Comparison of ENCODE assay signal across 9 mouse cellular contexts in the genomic region with DNA sequence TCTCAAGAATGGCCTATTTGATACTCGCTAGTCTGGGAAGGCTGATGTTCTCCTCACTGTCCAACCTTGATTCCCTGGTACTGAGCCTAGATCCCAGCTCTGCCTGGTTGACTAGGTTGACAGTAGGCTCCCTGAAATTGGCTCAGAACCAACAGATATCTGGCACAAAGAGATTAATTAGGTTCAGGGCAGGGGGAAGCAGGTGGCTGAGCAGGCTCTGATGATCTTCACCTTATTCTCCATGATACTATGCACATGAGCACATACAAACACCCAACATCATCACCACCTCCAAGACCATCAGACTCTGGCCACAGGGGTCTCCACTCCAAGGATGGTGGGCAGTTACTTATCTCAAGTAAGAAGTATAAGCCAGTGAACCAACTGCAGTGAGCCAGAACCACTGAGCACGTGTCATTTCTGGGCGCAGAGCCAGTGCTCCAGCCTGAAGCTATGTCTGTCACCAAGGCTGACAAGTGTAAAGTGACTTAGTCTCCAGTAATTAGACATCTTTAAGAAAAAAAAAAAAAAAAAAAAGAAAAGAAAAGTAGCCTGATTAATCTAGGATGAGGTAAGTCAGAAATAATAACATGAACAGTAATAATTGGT.
DNase-seq lines count a peak whose midpoint lies in the region; ATAC-seq lines count a peak whose summit lies in the region.
"Had no signal": no experiment of that assay in that cellular context is flagged by ENCODE, and none has a peak within 500 bp of the region (broad histone marks: within the 10 kb centered on the region; RNA-seq: fewer than 3 reads in every experiment).

No protein-coding gene starts in this region.

- 67% methylated on average over 3 of the region's 3 CpGs for WGBS in kidney, embryonic 14.5 days

- peak; percentile 61 for DNase-seq in kidney, adult 18-20 months
- DNase-seq in frontal cortex, postnatal 36 days (ENCODE audit: low spot score in 2 of 2), result peak; percentile 59 to 73
- peak; percentile 82 to 84 for DNase-seq in kidney, postnatal 25 days
- DNase-seq in lung, postnatal 36 days, result peak; percentile 65
- DNase-seq in thymus, adult 18-20 months, result no peak

- H3K27ac ChIP-seq in kidney, embryonic 14.5 days (ENCODE audit: low read depth, low read length), result no peak overlapping the region

- H3K4me3 ChIP-seq in kidney, embryonic 14.5 days (ENCODE audit: low read length), result no peak overlapping the region
- H3K4me3 ChIP-seq: erythroblast, embryonic 14.5 days had no signal

- H3K36me3 ChIP-seq in kidney, embryonic 14.5 days (ENCODE audit: control insufficient read depth, insufficient read depth, low read length), result no peaks in the 10 kb centered on the region

- no peak for ATAC-seq in kidney, embryonic 14.5 days (ENCODE audit: low FRiP score, low TSS enrichment)
- peak; percentile 32; the same call in 1 of the 2 replicates for ATAC-seq in cerebellum, adult (ENCODE audit: insufficient number of reproducible peaks, low FRiP score, low TSS enrichment)
- ATAC-seq in CD4-positive, CD25-positive, alpha-beta regulatory T cell, adult 4 months, result no peak

- H3K9ac ChIP-seq in kidney, embryonic 14.5 days (ENCODE audit: low read depth, low read length), result no peak overlapping the region

- H3K4me2 ChIP-seq in kidney, embryonic 14.5 days (replicated peaks; ENCODE audit: low read depth, low read length), result no peak overlapping the region

- H3K4me1 ChIP-seq in kidney, embryonic 14.5 days (ENCODE audit: control insufficient read depth, insufficient read depth, low read length), result no peaks in the 10 kb centered on the region

- H3K9me3 ChIP-seq in kidney, embryonic 14.5 days (ENCODE audit: control insufficient read depth, low read length), result no peaks in the 10 kb centered on the region

- no peaks in the 10 kb centered on the region for H3K27me3 ChIP-seq in kidney, embryonic 14.5 days (ENCODE audit: control insufficient read depth, insufficient read depth, low read length)

Comparison
In these comparisons a context has a peak if more than half of its experiments do, and no peak if none do; other contexts are left out.
1. DNase-seq: peak in kidney, adult 18-20 months (single experiment), frontal cortex, postnatal 36 days (2 of 2), kidney, postnatal 25 days (2 of 2) and lung, postnatal 36 days (single experiment); none in thymus, adult 18-20 months (0 of 2).